Mouse (Mus musculus): ENCODE data around the gene B230104I21Rik. TPM values are rescaled to one million over a fixed set of nuclear protein-coding genes. Genes with fewer than 3 reads are reported as not detected.

Gene B230104I21Rik
- not detected in 2 replicates for total RNA-seq (2015; ENCODE audit: low replicate concordance)
- not detected in 2 replicates for total RNA-seq (2017; ENCODE audit: low replicate concordance)

GRCm38 (mm10) chr4:154335761-154336160, at the start of gene B230104I21Rik:
B230104I21Rik (plus strand) TSS chr4:154336127.
- ATAC-seq (replicated peaks; ENCODE audit: low FRiP score, poor library complexity, severe bottlenecking), result no peak

DNA sequence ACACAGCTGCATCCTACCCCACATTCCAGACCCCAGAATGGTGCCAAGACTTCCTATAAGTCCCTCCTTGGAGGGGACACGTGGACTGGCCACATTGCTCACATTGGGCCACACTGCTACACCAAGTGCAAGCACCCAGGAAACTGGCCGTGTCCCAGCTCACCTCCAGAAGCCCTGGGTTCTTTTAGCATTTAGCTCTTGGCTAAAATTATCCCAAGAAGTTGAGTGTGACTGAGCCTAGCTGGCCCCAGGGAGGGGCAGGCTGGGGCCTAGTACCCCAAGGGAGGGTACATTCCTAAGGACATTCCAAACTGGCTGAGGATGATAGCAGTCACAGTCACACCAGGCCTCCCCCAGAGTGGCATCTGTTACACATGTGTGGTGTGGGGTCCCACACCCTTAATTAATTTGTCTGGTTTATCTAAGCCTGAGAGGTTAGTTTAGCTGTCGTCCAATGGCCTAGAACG, 42.2 kb upstream of the B230104I21Rik start:
- no peak for ATAC-seq (replicated peaks; ENCODE audit: low FRiP score, poor library complexity, severe bottlenecking)

DNA sequence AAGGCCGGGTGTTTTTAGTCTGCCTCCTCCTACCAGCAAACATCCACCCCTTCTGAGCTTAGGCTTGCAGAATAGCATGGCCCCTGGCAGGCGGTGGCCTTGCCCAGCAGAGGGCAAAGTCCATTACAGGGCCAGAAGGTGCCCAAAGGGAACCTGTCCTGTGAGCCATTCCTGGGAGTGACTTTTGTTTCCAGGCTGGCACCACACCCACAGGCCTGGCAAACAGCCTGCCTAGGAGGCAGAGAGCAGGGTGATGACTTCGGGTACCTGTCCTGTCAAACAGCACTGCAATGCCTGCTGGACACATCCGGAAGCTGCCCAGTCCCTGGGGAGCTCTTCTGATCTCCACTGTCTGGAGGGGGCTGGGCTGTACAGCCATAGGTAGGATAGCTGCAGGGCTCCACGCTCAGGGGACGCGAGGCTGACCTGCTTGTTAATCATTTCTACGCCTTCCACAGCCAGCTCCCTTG, 41.6 kb upstream of the B230104I21Rik start:
- ATAC-seq (replicated peaks; ENCODE audit: low FRiP score, poor library complexity, severe bottlenecking), result no peak

DNA sequence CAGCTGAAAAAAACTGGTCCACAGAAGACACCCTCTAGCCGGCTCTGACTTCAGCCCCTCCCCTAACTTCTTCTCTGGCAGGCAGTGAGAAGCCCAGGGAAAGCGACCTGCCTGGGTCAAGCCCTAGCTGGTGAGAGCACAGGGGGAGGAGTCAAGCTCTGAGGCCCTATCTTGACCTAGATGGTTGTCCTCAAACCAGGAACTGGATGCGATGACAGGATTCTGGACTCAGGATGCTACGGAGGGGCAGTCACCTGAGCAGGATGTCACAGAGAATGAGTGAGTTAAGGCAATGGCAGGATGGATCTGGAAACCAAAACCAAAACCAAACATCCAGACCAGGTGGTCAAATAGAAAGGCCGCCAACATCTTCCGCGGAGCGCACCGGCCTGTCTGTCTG, 38.2 kb upstream of the B230104I21Rik start:
- 0 out of 2 replicates have a peak, but pooled peaks have one; percentile 14 for ATAC-seq (replicated peaks; ENCODE audit: low FRiP score, poor library complexity, severe bottlenecking)

DNA sequence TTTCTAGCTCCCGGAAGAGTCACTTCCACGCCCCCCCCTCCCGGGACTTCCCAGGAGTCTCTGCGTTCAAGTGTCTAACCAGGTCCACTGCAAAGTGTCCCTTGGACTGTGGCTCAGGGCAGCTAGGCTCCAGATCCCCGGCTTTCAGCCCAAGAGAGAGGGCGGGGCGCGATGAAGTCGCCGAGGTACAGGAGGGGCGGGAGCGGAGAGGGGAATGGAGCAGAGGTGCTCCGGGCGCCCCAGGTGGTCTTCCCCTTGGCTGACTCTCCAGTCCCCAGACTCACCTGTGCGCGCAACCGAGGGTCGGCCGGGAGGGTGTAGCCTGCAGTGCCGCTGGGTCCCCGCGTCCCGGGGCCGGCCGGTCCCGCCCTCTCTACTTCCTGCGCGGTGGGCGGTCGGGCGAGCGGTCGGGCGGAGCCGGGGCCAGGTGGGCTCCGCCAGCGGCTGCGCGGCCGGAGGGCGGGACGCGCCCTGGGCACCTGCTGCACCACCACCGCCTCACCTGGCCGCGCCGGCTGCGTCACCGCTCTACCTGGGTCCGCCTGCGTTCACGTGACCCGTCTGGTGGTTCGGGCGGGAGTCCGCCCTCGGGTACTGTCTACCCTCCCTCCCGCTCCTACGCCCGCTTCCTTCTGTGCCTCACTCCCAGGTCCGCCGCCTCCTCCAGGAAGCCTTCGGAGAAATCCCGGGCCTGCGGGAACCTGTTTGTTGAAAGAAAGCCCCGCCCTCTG, 36.2 kb upstream of the B230104I21Rik start:
- no peak for ATAC-seq (replicated peaks; ENCODE audit: low FRiP score, poor library complexity, severe bottlenecking)

DNA sequence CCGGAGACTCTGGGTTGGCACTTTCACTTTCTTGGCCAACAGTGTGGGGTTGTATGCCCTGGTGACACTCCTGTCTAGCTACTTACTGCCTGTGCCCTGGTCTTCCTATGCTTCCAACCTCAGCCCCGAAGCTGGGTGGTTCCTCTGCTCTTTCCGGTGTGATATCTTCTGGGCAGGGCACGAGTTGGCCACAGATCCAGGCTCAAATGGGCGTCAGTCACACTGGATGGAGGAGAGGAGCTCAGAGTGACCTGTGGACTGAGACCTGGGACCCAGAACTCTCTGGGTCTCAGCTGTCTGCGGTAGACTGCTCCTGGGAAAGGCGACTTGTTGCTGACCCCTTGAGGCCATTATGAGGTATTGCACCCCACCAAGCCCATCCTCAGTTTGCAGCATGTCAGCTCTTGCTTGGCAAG, 34.5 kb upstream of the B230104I21Rik start, which contains the start of gene Arhgef16:
Gene Arhgef16 (minus strand): TSS at position 211 of the 416 bp plus-strand sequence.
- peak; percentile 66; the same call in 1 of the 2 replicates for ATAC-seq (replicated peaks; ENCODE audit: low FRiP score, poor library complexity, severe bottlenecking)

DNA sequence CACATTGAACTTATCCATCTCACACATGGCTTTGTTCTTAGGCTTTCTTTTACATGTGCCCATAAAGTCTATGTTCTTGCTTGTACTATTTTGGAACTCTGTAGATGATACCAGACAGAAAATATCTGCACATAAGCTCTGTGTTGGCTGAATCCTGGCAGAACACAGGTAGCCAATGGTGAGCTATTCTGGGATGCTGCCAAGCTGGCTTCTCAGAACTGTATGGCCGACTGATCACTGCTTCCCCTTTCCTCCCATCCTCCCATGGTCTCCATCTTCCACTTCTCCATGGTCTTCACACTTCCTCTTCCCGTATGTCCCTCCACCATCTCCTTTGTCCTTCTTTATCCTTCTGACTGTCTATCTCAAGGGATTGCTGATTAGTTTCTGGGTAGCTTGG, 26.8 kb upstream of the B230104I21Rik start:
- ATAC-seq (replicated peaks; ENCODE audit: low FRiP score, poor library complexity, severe bottlenecking), result no peak

DNA sequence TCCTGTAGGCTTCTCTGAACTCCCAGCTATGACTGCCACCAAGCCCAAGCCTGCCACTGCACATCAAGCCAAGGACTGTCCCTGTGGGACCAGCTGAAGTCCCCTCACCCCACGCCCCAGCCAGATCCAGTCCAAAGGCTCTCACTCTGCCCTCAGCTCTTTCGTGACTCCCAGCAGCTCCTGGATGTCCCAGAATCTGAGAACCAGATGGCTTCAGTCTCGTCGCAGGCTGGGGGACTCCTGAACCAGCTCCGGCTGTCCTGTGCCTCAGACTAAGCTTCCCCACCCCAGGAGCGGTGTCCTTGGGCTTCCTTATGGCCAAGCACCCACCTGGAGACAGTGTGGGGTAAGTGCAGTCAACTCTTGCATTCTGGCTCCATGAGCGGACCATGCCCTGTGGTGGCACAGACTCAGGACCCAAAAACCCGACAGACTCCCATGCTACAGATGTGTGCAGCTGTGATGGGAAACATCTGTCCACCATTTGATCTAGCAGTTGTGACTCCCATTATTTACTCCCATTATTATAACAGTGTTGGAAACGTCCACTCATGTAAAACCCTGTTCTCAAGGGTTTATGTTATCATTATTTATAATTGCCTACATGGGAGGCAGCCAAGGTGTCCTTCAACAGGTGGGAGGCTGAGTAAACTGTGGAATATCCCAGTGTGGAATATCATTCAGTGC, 25.2 kb upstream of the B230104I21Rik start:
- no peak for ATAC-seq (replicated peaks; ENCODE audit: low FRiP score, poor library complexity, severe bottlenecking)

GRCm38 (mm10) chr4:154312143-154312812, 23.6 kb upstream of the B230104I21Rik start:
- ATAC-seq (replicated peaks; ENCODE audit: low FRiP score, poor library complexity, severe bottlenecking), result no peak

DNA sequence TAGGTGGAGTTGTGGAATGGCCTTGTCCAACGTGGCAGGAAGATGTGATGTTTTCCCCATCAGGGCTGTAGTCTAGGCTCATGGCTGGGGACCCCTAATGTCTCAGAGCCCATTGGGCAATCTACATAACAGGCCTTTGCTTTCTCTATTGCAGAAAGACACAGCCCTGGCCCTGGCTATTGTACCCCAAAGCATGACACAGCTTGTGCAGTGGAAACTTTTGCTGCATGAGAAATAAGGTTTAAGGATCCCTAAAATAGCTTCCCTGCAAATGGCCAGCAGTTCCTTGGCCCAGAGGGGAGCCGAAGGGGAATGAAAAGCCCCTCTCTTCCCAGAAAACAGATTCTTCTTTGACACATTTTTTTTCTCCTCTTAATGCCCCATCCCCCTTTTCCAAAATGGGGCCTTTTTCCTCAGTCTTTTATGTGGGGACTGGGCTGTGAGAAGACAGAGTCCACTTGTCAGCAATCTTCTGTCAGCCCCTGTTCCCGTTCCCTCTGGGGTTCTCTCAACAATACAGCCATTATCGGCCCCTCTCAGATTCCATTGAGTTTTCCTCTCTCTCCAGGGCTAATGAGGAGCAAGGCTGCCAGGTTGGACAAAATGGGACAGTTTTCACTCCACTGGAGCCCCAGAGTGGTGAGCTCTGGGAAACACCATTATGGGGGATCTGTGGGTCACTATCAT, 22.8 kb upstream of the B230104I21Rik start:
- ATAC-seq (replicated peaks; ENCODE audit: low FRiP score, poor library complexity, severe bottlenecking), result no peak

GRCm38 (mm10) chr4:154313622-154313967, 22.3 kb upstream of the B230104I21Rik start:
- ATAC-seq (replicated peaks; ENCODE audit: low FRiP score, poor library complexity, severe bottlenecking), result no peak

GRCm38 (mm10) chr4:154325410-154325809, 10.5 kb upstream of the B230104I21Rik start:
- ATAC-seq (replicated peaks; ENCODE audit: low FRiP score, poor library complexity, severe bottlenecking), result no peak

- ATAC-seq (replicated peaks; ENCODE audit: low FRiP score, poor library complexity, severe bottlenecking), result no peak
Observed at GRCm38 (mm10) chr4:154328431-154328830, 7.5 kb upstream of the B230104I21Rik start.

GRCm38 (mm10) chr4:154328836-154329235, 7.1 kb upstream of the B230104I21Rik start:
- ATAC-seq (replicated peaks; ENCODE audit: low FRiP score, poor library complexity, severe bottlenecking), result peak; percentile 58

DNA sequence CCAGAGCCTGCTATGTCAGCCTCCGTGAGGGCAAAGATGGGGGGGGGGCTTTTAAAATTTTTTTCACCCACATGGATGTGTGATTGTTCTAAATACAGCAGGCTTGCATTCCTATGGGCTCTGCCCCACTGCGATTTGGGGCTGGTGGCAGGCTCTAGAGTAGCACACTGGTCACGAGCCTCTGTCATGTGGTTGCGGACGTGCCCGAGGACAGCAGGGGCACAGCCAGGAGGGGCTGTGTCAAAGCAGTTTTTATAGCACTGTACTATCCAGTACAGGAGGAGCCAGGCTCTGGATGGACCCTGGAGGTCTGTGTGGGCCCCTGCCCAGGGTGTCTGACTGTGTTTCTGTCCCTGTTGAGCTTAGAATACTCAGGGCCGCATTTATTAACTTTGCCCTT, 5.9 kb upstream of the B230104I21Rik start:
- no peak for ATAC-seq (replicated peaks; ENCODE audit: low FRiP score, poor library complexity, severe bottlenecking)

GRCm38 (mm10) chr4:154331271-154331670, 4.7 kb upstream of the B230104I21Rik start:
- no peak for ATAC-seq (replicated peaks; ENCODE audit: low FRiP score, poor library complexity, severe bottlenecking)

DNA sequence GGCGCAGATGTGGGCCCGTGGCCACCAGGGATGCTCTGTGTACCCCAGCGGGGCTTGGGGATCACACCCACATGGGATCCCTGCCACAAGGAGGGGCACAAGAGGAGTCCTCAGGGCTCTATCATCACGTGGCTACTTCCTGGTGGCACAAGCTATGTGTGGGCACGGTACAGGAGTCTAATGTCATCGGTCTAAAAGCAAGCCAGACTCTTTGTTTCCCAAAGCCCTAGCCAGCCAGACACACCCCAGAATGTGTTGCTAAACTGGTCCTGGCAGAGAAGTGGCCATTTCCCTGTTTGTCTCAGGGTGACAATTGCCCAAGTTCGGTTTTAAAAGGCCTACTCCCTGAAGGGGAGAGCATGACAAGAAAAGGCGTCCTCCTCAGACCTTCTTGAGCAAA, 2.6 kb upstream of the B230104I21Rik start:
- no peak for ATAC-seq (replicated peaks; ENCODE audit: low FRiP score, poor library complexity, severe bottlenecking)

GRCm38 (mm10) chr4:154334699-154335402, 1.1 kb upstream of the B230104I21Rik start:
- ATAC-seq (replicated peaks; ENCODE audit: low FRiP score, poor library complexity, severe bottlenecking), result no peak

GRCm38 (mm10) chr4:154336650-154337049, 723 bp downstream of the B230104I21Rik start:
- ATAC-seq (replicated peaks; ENCODE audit: low FRiP score, poor library complexity, severe bottlenecking), result no peak
